In the genomic region with DNA sequence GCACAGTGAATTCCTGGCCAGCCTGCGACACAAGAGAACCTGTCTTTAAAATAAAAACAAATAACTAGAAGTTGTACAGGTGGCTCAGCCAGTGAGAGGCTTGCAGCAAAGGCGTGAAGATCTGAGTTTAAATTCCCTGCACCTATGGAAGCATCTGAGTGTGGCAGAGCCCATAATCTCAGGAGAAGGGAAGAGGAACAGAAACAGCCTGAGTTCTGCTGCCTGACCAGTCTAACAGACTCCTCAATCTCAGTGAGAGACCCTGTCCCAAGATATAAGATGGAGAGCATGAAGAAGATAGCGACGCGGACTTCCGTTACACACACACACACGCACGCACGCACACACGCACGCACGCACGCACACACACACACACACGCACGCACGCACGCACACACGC, we compare ENCODE assay signal across 25 mouse cellular contexts. TPM values are rescaled to one million over a fixed set of nuclear protein-coding genes. Genes with fewer than 3 reads are reported as not detected.
DNase-seq lines count a peak whose midpoint lies in the region; ATAC-seq and TF ChIP-seq lines count a peak whose summit lies in the region.
"Had no signal": no experiment of that assay in that cellular context is flagged by ENCODE, and none has a peak within 500 bp of the region (broad histone marks: within the 10 kb centered on the region; RNA-seq: fewer than 3 reads in every experiment).

No protein-coding gene starts in this region.

- no peaks in the 10 kb centered on the region for H3K36me3 ChIP-seq in forebrain, embryonic 13.5 days (ENCODE audit: poor library complexity, severe bottlenecking)
- H3K36me3 ChIP-seq in forebrain, embryonic 11.5 days (ENCODE audit: control insufficient read depth, insufficient read depth, low read length): no peaks in the 10 kb centered on the region
- H3K36me3 ChIP-seq in midbrain, embryonic 12.5 days: no peaks in the 10 kb centered on the region
- no peaks in the 10 kb centered on the region for H3K36me3 ChIP-seq in midbrain, embryonic 10.5 days
- H3K36me3 ChIP-seq in forebrain, postnatal 0 days (ENCODE audit: insufficient read depth): no peaks in the 10 kb centered on the region
- H3K36me3 ChIP-seq in liver, postnatal 0 days (replicated peaks; ENCODE audit: insufficient read depth, low read length): no peaks in the 10 kb centered on the region
- H3K36me3 ChIP-seq: heart, embryonic 13.5 days had no signal

- H3K9ac ChIP-seq in forebrain, embryonic 13.5 days: no peak overlapping the region
- no peak overlapping the region for H3K9ac ChIP-seq in forebrain, embryonic 11.5 days (ENCODE audit: low read length)
- no peak overlapping the region for H3K9ac ChIP-seq in midbrain, embryonic 12.5 days (replicated peaks)
- H3K9ac ChIP-seq in forebrain, postnatal 0 days: no peak overlapping the region
- H3K9ac ChIP-seq in liver, postnatal 0 days (replicated peaks): no peak overlapping the region
- H3K9ac ChIP-seq: heart, embryonic 13.5 days; lung, embryonic 14.5 days had no signal

- H3K4me2 ChIP-seq in forebrain, embryonic 13.5 days: peak overlapping the region; percentile 86; the same call in 1 of the 2 replicates
- H3K4me2 ChIP-seq in forebrain, embryonic 11.5 days (ENCODE audit: low read depth, low read length, severe bottlenecking): no peak overlapping the region
- 0 out of 2 replicates have a peak overlapping the region, but pooled peaks have one; percentile 0 for H3K4me2 ChIP-seq in midbrain, embryonic 12.5 days (replicated peaks)
- peak overlapping the region; percentile 83 for H3K4me2 ChIP-seq in forebrain, postnatal 0 days (ENCODE audit: low read depth)
- no peak overlapping the region for H3K4me2 ChIP-seq in liver, postnatal 0 days (ENCODE audit: low read depth, low read length)
- H3K4me2 ChIP-seq: heart, embryonic 13.5 days; liver, embryonic 11.5 days; lung, embryonic 14.5 days had no signal

- no peak overlapping the region for H3K4me3 ChIP-seq in forebrain, embryonic 13.5 days
- no peak overlapping the region for H3K4me3 ChIP-seq in forebrain, embryonic 11.5 days (ENCODE audit: low read depth, low read length)
- H3K4me3 ChIP-seq in midbrain, embryonic 12.5 days: no peak overlapping the region
- H3K4me3 ChIP-seq in midbrain, embryonic 10.5 days: no peak overlapping the region
- no peak overlapping the region for H3K4me3 ChIP-seq in forebrain, postnatal 0 days (ENCODE audit: low read depth, low read length)
- H3K4me3 ChIP-seq in liver, postnatal 0 days (ENCODE audit: low read depth, low read length): no peak overlapping the region
- H3K4me3 ChIP-seq: gastrocnemius, adult 2 months; heart, embryonic 13.5 days had no signal

- TF ChIP-seq CTCF in forebrain, postnatal 0 days (IDR thresholded peaks at IDR 0.05; ENCODE audit: low read depth): no peak
- no peak for TF ChIP-seq CTCF in liver, postnatal 0 days (IDR thresholded peaks at IDR 0.05; ENCODE audit: low read depth)

- ATAC-seq in forebrain, embryonic 13.5 days: no peak
- no peak for ATAC-seq in forebrain, embryonic 11.5 days (replicated peaks; ENCODE audit: low FRiP score)
- no peak for ATAC-seq in midbrain, embryonic 12.5 days (ENCODE audit: low FRiP score, low read depth)
- no peak for ATAC-seq in forebrain, postnatal 0 days
- no peak for ATAC-seq in liver, postnatal 0 days

- no peak overlapping the region for H3K27ac ChIP-seq in forebrain, embryonic 13.5 days
- H3K27ac ChIP-seq in forebrain, embryonic 11.5 days (ENCODE audit: low read depth, low read length): no peak overlapping the region
- H3K27ac ChIP-seq in midbrain, embryonic 12.5 days (replicated peaks): no peak overlapping the region
- H3K27ac ChIP-seq in midbrain, embryonic 10.5 days (replicated peaks): no peak overlapping the region
- H3K27ac ChIP-seq in forebrain, postnatal 0 days (ENCODE audit: low read depth, low read length): no peak overlapping the region
- H3K27ac ChIP-seq in liver, postnatal 0 days (ENCODE audit: low read depth): no peak overlapping the region
- H3K27ac ChIP-seq: gastrocnemius, adult 2 months; heart, embryonic 13.5 days; left cerebral cortex, adult 2 months had no signal

- WGBS in forebrain, embryonic 13.5 days: 88% methylated on average over 18 of the region's 18 CpGs
- WGBS in forebrain, embryonic 11.5 days: 91% methylated on average over 18 of the region's 18 CpGs
- 83% methylated on average over 16 of the region's 18 CpGs for WGBS in midbrain, embryonic 12.5 days
- WGBS in midbrain, embryonic 10.5 days: 87% methylated on average over 18 of the region's 18 CpGs
- WGBS in forebrain, postnatal 0 days: 88% methylated on average over 18 of the region's 18 CpGs
- 75% methylated on average over 18 of the region's 18 CpGs for WGBS in liver, postnatal 0 days (ENCODE audit: insufficient replicate concordance)

- no peak for TF ChIP-seq EP300 in liver, postnatal 0 days (IDR thresholded peaks at IDR 0.05; ENCODE audit: low read depth)

- H3K4me1 ChIP-seq in forebrain, embryonic 13.5 days: peaks cover 35% of the 10 kb centered on the region
- H3K4me1 ChIP-seq in forebrain, embryonic 11.5 days (replicated peaks; ENCODE audit: control insufficient read depth, insufficient read depth, low read length): peaks cover 4% of the 10 kb centered on the region; the same call in 1 of the 2 replicates
- peaks cover 25% of the 10 kb centered on the region for H3K4me1 ChIP-seq in midbrain, embryonic 12.5 days
- H3K4me1 ChIP-seq in midbrain, embryonic 10.5 days: peaks cover 38% of the 10 kb centered on the region
- peaks cover 16% of the 10 kb centered on the region for H3K4me1 ChIP-seq in forebrain, postnatal 0 days (ENCODE audit: insufficient read depth)
- H3K4me1 ChIP-seq in liver, postnatal 0 days (ENCODE audit: insufficient read depth): no peaks in the 10 kb centered on the region

- H3K27me3 ChIP-seq in forebrain, embryonic 13.5 days: no peaks in the 10 kb centered on the region
- H3K27me3 ChIP-seq in forebrain, embryonic 11.5 days (ENCODE audit: control insufficient read depth, insufficient read depth, low read length): no peaks in the 10 kb centered on the region
- H3K27me3 ChIP-seq in midbrain, embryonic 12.5 days: peaks cover 3% of the 10 kb centered on the region; the same call in 1 of the 2 replicates
- no peaks in the 10 kb centered on the region for H3K27me3 ChIP-seq in midbrain, embryonic 10.5 days (ENCODE audit: low read depth, poor library complexity, severe bottlenecking)
- no peaks in the 10 kb centered on the region for H3K27me3 ChIP-seq in forebrain, postnatal 0 days (ENCODE audit: insufficient read depth, low read length)
- 0 out of 2 replicates have a peak, but pooled peaks cover 10% of the 10 kb centered on the region for H3K27me3 ChIP-seq in liver, postnatal 0 days (ENCODE audit: insufficient read depth, low read length)
- H3K27me3 ChIP-seq: CH12.LX had no signal

- no peaks in the 10 kb centered on the region for H3K9me3 ChIP-seq in forebrain, embryonic 13.5 days (replicated peaks)
- no peaks in the 10 kb centered on the region for H3K9me3 ChIP-seq in forebrain, embryonic 11.5 days (ENCODE audit: control insufficient read depth, low read length)
- H3K9me3 ChIP-seq in midbrain, embryonic 12.5 days: no peaks in the 10 kb centered on the region
- H3K9me3 ChIP-seq in midbrain, embryonic 10.5 days (replicated peaks): no peaks in the 10 kb centered on the region
- H3K9me3 ChIP-seq in forebrain, postnatal 0 days (ENCODE audit: low read length): no peaks in the 10 kb centered on the region
- no peaks in the 10 kb centered on the region for H3K9me3 ChIP-seq in liver, postnatal 0 days (ENCODE audit: low read length)
- H3K9me3 ChIP-seq: heart, embryonic 13.5 days had no signal

- no peak for DNase-seq in forebrain, embryonic 11.5 days (ENCODE audit: low spot score)
- DNase-seq in midbrain, embryonic 10.5 days (ENCODE audit: low spot score): no peak
- no peak for DNase-seq in forebrain, postnatal 0 days
- no peak for DNase-seq in urinary bladder, postnatal 14 days (ENCODE audit: low spot score)
- no peak for DNase-seq in liver, postnatal 0 days
- DNase-seq: adrenal gland, postnatal 25 days; cerebellum, adult 11 months; cerebellum, postnatal 14 days; gastrocnemius, adult 2 months; heart, adult 11 months; kidney, adult 8-10 months; kidney, postnatal 25 days; layer of hippocampus, adult 9-11 months; left cerebral cortex, postnatal 4 days; lung, embryonic 14.5 days; lung, postnatal 4 days; thymus, postnatal 25 days had no signal

RNA-seq across cellular contexts. Expression of gene Cacng8, which starts 2.7 kb away (rescaled TPM):
- polyA plus RNA-seq in forebrain, embryonic 13.5 days (2015; fragmentation: Nextera tagmentation; extraction: Ambion mirVana): 10.0 and 12.6 TPM in 2 replicates
- 7.9 and 9.3 TPM in 2 replicates for polyA plus RNA-seq in forebrain, embryonic 11.5 days (2014; fragmentation: Nextera tagmentation; extraction: Ambion mirVana)
- polyA plus RNA-seq in midbrain, embryonic 12.5 days (2016; fragmentation: Nextera tagmentation; extraction: Ambion mirVana): 7.4 and 7.9 TPM in 2 replicates
- 5.1 and 8.3 TPM in 2 replicates for polyA plus RNA-seq in midbrain, embryonic 10.5 days (2016; fragmentation: Nextera tagmentation; extraction: Ambion mirVana)
- 41.5 and 42.2 TPM in 2 replicates for total RNA-seq in forebrain, postnatal 0 days (2014; rRNA removed)
- 16.5 and 17.8 TPM in 2 replicates for polyA plus RNA-seq in forebrain, postnatal 0 days (2015; fragmentation: Nextera tagmentation; extraction: Ambion mirVana)
- not detected in 2 replicates for polyA plus RNA-seq in liver, postnatal 0 days (2015; fragmentation: Nextera tagmentation; extraction: Ambion mirVana)
- total RNA-seq: gastrocnemius, adult 2 months; heart, postnatal 25 days had no signal

RNA-seq across cellular contexts. Expression of gene Cacng6, which starts 36.2 kb away (rescaled TPM):
- polyA plus RNA-seq in forebrain, embryonic 13.5 days (2015; fragmentation: Nextera tagmentation; extraction: Ambion mirVana): not detected in 2 replicates
- polyA plus RNA-seq in forebrain, embryonic 11.5 days (2014; fragmentation: Nextera tagmentation; extraction: Ambion mirVana): 0.40 and 0.44 TPM in 2 replicates
- 0.20 TPM in 1 of 2 replicates, not detected in the other for polyA plus RNA-seq in midbrain, embryonic 12.5 days (2016; fragmentation: Nextera tagmentation; extraction: Ambion mirVana)
- polyA plus RNA-seq in midbrain, embryonic 10.5 days (2016; fragmentation: Nextera tagmentation; extraction: Ambion mirVana): not detected in 2 replicates
- 0.15 and 0.38 TPM in 2 replicates for total RNA-seq in forebrain, postnatal 0 days (2014; rRNA removed)
- polyA plus RNA-seq in forebrain, postnatal 0 days (2015; fragmentation: Nextera tagmentation; extraction: Ambion mirVana): 0.35 and 0.43 TPM in 2 replicates
- 0.30 TPM in 1 of 2 replicates, not detected in the other for polyA plus RNA-seq in liver, postnatal 0 days (2015; fragmentation: Nextera tagmentation; extraction: Ambion mirVana)
- total RNA-seq: adrenal gland, postnatal 25 days; CH12.LX had no signal
- polyA plus RNA-seq: liver, embryonic 11.5 days; lung, embryonic 14.5 days; small intestine, adult 2 months had no signal

RNA-seq across cellular contexts. Expression of gene Cacng7, which starts 55.0 kb away (rescaled TPM):
- polyA plus RNA-seq in forebrain, embryonic 13.5 days (2015; fragmentation: Nextera tagmentation; extraction: Ambion mirVana): 4.6 TPM in 2 replicates
- 4.9 and 5.6 TPM in 2 replicates for polyA plus RNA-seq in forebrain, embryonic 11.5 days (2014; fragmentation: Nextera tagmentation; extraction: Ambion mirVana)
- polyA plus RNA-seq in midbrain, embryonic 12.5 days (2016; fragmentation: Nextera tagmentation; extraction: Ambion mirVana): 3.5 and 4.2 TPM in 2 replicates
- polyA plus RNA-seq in midbrain, embryonic 10.5 days (2016; fragmentation: Nextera tagmentation; extraction: Ambion mirVana): 1.7 and 2.7 TPM in 2 replicates
- 73.4 and 78.9 TPM in 2 replicates for total RNA-seq in forebrain, postnatal 0 days (2014; rRNA removed)
- polyA plus RNA-seq in forebrain, postnatal 0 days (2015; fragmentation: Nextera tagmentation; extraction: Ambion mirVana): 2.3 and 2.5 TPM in 2 replicates
- 0.12 and 0.13 TPM in 2 replicates for polyA plus RNA-seq in liver, postnatal 0 days (2015; fragmentation: Nextera tagmentation; extraction: Ambion mirVana)

Comparison
In these comparisons a context has a peak if more than half of its experiments do, and no peak if none do; other contexts are left out.
1. H3K4me2 ChIP-seq: peak in forebrain, embryonic 13.5 days (single experiment), midbrain, embryonic 12.5 days (single experiment) and forebrain, postnatal 0 days (single experiment); none in forebrain, embryonic 11.5 days (single experiment) and liver, postnatal 0 days (single experiment).